Mouse (Mus musculus) heart, adult 9 months (tissue): Measurements from ENCODE around the gene Gm36028.

ENCODE experiments used
- DNase-seq, 2 experiments: peaks; one replicate each; pipeline ENCODE4 v3.0.0; 2022; ENCODE audit warnings: low spot score in 2 of 2

The Gm36028 gene

DNA sequence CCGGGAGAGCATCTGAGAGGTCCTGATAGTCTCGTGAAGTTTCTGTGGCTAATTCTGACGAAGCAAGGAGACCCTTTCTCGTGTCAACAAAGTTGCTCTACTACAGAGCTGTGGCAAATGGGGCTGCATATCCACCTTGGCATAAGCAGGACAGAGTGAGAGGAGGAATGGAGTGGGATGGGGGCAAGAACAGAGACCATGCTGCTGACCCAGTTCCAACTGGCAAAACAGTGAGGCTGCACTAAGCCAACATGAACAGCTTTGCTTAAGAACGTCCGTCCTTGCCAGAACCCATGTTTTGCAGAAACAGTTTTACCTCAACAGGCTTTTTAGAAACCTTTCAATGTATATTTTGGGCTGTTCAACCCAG lies 51.3 kb downstream of the Gm36028 start:
- no peak for DNase-seq

DNA sequence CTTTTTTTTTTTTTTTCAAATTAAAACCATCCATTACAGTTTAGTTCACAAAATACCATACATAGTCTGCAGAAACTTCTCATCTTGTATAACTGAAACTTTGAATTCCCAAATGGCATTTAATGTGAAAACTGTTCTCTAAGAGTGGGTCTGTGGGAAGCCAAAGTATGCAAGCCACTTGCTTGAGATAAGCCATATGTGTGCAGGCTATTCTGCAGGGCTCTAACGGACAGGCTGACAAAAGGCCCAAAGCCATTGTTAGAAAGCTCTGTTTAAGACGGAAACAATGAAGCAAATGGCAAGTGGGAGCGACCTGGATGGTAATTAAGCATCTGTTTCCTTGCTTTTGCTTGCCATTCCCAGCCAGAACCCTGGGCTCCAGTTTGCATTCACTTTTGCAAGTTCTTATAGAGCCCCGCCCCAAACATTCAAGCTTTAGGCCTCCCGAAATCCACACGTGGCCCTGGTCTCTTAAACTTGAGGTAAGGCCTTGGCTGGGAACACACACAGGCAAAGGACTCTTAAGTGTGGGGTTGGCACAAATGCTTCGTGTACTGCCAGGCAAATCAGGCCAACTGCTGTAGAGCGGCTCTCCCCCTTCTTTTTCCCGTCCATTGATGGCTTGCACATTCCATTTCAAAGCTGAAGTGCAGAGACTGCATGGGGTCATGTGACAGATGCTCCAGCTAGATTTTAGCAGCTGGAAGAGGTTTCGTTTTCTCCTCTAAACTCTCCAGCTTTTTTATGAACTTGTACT lies 51.9 kb downstream of the Gm36028 start:
- DNase-seq, result peak; percentile 55 to 58

DNA sequence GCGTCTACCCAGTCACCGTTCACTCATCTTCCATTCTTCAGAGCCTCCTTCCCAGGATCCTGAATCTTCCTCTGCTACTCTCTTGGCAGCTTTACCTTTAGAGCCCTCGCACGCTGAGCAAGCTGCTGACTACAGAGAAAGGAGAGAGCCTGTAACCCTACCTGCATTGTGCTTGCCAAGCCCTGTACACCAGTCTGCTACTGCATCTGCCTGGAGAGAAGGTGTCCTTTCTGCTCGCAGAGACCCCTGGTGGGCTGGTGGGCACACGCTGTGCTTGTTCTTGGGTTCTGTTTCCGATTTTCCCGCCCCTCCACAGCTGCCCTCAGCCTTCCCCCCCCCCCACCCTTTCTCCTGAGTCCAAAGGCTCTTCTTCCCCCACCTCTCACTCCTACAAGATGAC lies 53.7 kb downstream of the Gm36028 start:
- DNase-seq, result no peak

DNA sequence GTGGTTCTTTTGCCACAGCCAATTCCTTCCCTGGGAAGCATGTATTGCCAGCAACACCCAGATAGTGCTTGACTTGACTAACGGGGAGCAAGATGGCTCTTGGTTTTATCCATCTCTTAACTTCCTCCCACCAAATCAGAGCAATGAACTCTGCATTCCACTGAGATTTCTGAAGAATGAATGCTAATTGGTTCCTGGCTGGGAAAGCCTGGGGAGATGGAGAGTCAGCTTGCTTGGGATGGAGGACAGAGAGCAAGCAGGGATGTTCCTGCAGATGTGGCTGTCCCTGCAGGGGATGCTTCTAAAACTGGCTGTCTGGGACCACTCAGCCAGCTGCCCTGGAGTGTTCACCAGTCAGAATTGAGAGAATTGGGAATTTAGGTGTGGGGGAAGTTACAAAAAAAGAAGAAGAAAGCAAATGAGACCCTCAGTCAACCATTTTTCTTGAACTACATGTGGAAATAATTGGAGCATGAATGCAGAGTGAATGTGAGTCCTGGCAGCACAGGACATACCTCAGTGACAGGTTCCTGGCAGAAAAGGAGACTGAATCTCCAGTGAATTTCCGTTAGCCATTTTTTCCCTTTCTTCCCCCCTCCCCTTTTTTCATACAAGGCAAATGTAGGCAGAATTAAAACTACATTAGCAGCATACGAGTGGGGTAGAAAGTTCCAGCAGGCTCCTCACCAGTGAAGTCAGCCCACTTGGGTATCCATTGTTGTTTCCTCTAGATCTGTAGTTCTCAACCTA lies 55.0 kb downstream of the Gm36028 start:
- DNase-seq, result no peak

DNA sequence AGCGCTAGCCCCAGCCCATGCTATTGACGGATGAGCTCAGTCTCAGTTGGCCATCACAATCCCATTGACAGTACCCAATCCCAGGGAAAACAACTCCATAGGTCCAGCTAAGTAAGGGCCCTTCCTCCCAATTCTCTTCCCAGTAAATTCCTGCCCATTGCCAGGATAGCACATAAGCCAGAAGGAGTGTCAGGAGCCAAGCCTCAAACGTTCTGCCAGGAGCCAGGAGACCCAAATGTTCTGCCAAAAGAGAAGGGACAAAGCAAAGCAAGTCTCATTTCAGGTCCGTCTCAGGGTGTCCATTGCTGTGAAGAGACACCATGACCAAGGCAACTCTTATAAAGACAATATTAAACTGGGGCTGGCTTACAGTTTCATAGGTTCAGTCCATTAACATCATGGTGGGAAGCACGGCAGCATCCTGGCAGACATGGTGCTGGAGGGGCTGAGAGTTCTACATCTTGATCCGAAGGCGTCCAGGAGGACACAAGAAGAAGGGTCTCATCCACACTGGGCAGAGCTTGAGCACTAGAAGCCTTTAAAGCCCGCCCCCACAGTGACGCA lies 57.5 kb downstream of the Gm36028 start:
- DNase-seq, result no peak

DNA sequence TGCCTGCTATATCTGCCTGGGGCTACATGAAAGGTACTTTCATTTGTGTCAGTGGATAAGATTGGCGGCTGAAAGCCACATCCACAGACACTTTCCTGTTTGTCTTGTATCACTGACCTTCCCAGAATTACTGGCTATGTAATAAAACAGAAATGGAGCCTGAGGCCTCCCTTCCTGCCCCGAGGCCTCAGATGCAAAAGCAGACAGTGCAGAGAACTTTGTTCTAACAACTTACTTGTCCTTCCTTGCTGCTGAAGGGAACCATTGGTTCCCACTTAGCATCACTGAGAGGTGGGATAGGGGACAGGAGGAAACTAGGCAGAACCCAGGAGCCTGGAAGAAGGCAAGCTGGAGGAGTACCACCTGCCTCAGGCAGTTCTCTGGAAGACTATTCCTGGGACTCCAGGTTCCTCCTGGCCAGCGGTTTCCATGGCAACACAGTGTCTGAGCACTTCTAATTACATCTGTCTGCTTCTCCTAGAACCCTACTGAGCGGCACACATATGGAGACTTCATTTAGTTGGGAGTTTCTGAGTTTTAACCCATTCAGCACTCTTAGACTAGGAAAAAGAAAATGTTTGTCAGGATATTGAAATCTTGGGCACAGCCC lies 58.2 kb downstream of the Gm36028 start:
- DNase-seq, result no peak

DNA sequence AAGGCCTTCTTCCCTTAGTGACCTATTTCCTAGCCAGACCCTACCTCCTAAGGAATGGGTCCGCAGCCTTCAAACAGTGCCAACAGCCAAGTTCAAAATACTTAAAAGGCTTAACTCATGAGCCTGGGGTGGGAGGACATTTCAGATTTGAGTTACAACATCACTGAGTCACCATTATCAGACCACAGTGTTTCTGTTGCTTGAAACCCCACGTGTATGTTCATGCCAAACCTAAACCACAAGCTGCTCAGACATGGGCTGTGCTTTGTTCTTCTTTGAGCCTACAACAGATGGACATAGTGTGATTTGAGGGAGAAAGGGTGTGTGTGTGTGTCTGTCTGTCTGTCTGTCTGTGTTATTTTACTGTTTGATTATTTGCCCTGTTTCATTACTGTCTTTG lies 59.8 kb downstream of the Gm36028 start:
- no peak for DNase-seq
